Mouse (Mus musculus): ENCODE data around the gene Crlf1.

- TF ChIP-seq CTCF (IDR thresholded peaks at IDR 0.05; ENCODE audit: insufficient read depth, low read depth, low read length) (no peak), POLR2A (IDR thresholded peaks at IDR 0.05; ENCODE audit: insufficient read depth, low read depth, low read length) (no peak)
Measured at GRCm38 (mm10) chr8:70534281-70534680, 41.3 kb downstream of the Crlf1 start.
